In the genomic region with DNA sequence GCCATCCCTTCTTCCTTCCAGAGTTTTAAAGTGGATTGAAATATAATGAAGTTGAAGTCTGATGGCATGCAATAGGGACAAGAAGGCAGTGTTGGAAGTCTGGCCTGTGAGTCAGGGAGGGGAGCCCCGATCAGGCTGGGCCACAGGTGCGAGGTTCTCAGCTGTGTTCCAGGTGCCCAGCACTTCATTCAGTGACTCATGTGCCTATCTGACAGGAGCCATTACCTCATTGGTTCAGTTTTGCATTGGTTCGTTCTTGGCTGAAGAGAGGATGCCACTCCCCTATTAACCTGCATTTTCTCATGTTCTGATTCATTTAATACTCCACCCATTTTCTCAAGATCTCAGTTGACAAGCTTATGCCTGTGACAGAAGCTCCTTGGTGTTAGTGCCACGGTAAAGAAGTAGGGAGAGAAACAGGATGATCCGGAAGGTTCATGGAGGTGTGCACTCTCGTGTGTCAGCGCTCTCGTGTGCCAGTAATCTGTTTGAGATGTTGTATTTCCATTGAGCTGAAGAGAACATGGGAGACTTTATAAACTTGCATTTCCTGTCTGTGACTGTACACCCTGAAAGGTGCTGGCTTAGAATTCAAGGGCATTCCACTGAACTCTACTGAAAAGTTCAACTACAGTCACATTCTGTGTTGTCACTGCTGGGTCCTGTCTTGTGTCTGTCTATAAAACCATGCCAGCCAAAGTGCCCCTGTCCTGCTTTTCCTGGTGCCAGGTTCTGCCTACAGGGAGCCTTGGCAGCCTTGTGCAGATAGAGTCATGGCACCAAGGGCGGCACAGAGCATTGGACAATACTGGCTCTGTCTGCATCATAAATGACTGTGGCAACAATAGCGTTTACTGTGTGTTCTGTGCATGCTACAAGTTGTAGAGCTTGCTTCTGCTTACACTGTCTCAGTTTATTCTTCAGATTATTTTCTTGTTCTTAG, we compare ENCODE assay signal across 9 mouse cellular contexts. TPM values are rescaled to one million over a fixed set of nuclear protein-coding genes. Genes with fewer than 3 reads are reported as not detected.
A peak's percentile ranks its signal among the peaks of the same experiment; 100 is the strongest.
DNase-seq lines count a peak whose midpoint lies in the region; ATAC-seq lines count a peak whose summit lies in the region.
"Had no signal": no experiment of that assay in that cellular context is flagged by ENCODE, and none has a peak within 500 bp of the region (broad histone marks: within the 10 kb centered on the region; RNA-seq: fewer than 3 reads in every experiment).

No protein-coding gene starts in this region.

- DNase-seq in frontal cortex, postnatal 36 days (ENCODE audit: low spot score in 2 of 2): no peak
- DNase-seq in neural tube, embryonic 11.5 days (ENCODE audit: low spot score): no peak
- no peak for DNase-seq in neural tube, embryonic 10.5 days (ENCODE audit: extremely low spot score, low spot score)
- no peak for DNase-seq in hindbrain, embryonic 14.5 days (ENCODE audit: low spot score)
- DNase-seq in right cerebral cortex, adult 2 months (ENCODE audit: low spot score in 2 of 2): no peak
- no peak for DNase-seq in left cerebral cortex, postnatal 36 days (ENCODE audit: low spot score in 2 of 2)
- DNase-seq: kidney, postnatal 36 days had no signal

- H3K4me1 ChIP-seq in neural tube, embryonic 11.5 days (ENCODE audit: control insufficient read depth, insufficient read depth, low read length): peaks cover 54% of the 10 kb centered on the region
- H3K4me1 ChIP-seq in hindbrain, embryonic 14.5 days (replicated peaks; ENCODE audit: control insufficient read depth, insufficient read depth, low read length): peaks cover 95% of the 10 kb centered on the region
- peaks cover 65% of the 10 kb centered on the region for H3K4me1 ChIP-seq in stomach, embryonic 15.5 days

- 0 out of 2 replicates have a peak overlapping the region, but pooled peaks have one; percentile 23 for H3K27ac ChIP-seq in neural tube, embryonic 11.5 days (ENCODE audit: low read depth, low read length)
- peak overlapping the region; percentile 76 for H3K27ac ChIP-seq in hindbrain, embryonic 14.5 days
- peak overlapping the region; percentile 70 for H3K27ac ChIP-seq in stomach, embryonic 15.5 days

- ATAC-seq in frontal cortex, adult (ENCODE audit: low TSS enrichment): 0 out of 2 replicates have a peak, but pooled peaks have one; percentile 7
- ATAC-seq in neural tube, embryonic 11.5 days (ENCODE audit: insufficient read depth, low FRiP score, low TSS enrichment): no peak
- ATAC-seq in hindbrain, embryonic 14.5 days (ENCODE audit: low FRiP score): 0 out of 2 replicates have a peak, but pooled peaks have one; percentile 24
- peak; percentile 37 for ATAC-seq in stomach, embryonic 15.5 days (ENCODE audit: insufficient read depth, low FRiP score, low read depth)

- H3K9ac ChIP-seq in neural tube, embryonic 11.5 days (ENCODE audit: low read length): no peak overlapping the region
- H3K9ac ChIP-seq in hindbrain, embryonic 14.5 days: no peak overlapping the region
- no peak overlapping the region for H3K9ac ChIP-seq in stomach, embryonic 15.5 days

- no peaks in the 10 kb centered on the region for H3K36me3 ChIP-seq in neural tube, embryonic 11.5 days (ENCODE audit: control insufficient read depth, insufficient read depth, low read length)
- H3K36me3 ChIP-seq in hindbrain, embryonic 14.5 days (replicated peaks; ENCODE audit: control insufficient read depth, insufficient read depth): no peaks in the 10 kb centered on the region
- no peaks in the 10 kb centered on the region for H3K36me3 ChIP-seq in stomach, embryonic 15.5 days

- intact Hi-C loops in left cerebral cortex, postnatal 36 days (cut with DNase I): no loop called here

- 82% methylated on average over 10 of the region's 10 CpGs for WGBS in neural tube, embryonic 11.5 days
- 67% methylated on average over 10 of the region's 10 CpGs for WGBS in hindbrain, embryonic 14.5 days
- WGBS in stomach, embryonic 15.5 days: 53% methylated on average over 10 of the region's 10 CpGs

- no peak overlapping the region for H3K4me2 ChIP-seq in neural tube, embryonic 11.5 days (ENCODE audit: low read depth)
- H3K4me2 ChIP-seq in hindbrain, embryonic 14.5 days (replicated peaks): no peak overlapping the region
- no peak overlapping the region for H3K4me2 ChIP-seq in stomach, embryonic 15.5 days

- H3K4me3 ChIP-seq in neural tube, embryonic 11.5 days (ENCODE audit: low read depth, low read length): no peak overlapping the region
- no peak overlapping the region for H3K4me3 ChIP-seq in hindbrain, embryonic 14.5 days (replicated peaks; ENCODE audit: low read length)
- H3K4me3 ChIP-seq in stomach, embryonic 15.5 days (replicated peaks): no peak overlapping the region

- no peaks in the 10 kb centered on the region for H3K27me3 ChIP-seq in neural tube, embryonic 11.5 days (ENCODE audit: control insufficient read depth, insufficient read depth, low read length)
- no peaks in the 10 kb centered on the region for H3K27me3 ChIP-seq in hindbrain, embryonic 14.5 days (ENCODE audit: control insufficient read depth, insufficient read depth, low read length)
- H3K27me3 ChIP-seq in stomach, embryonic 15.5 days (replicated peaks): no peaks in the 10 kb centered on the region

- H3K9me3 ChIP-seq in neural tube, embryonic 11.5 days (ENCODE audit: control insufficient read depth, low read length): no peaks in the 10 kb centered on the region
- H3K9me3 ChIP-seq in hindbrain, embryonic 14.5 days (ENCODE audit: control insufficient read depth, low read length): no peaks in the 10 kb centered on the region
- H3K9me3 ChIP-seq in stomach, embryonic 15.5 days: no peaks in the 10 kb centered on the region

RNA-seq across cellular contexts. Expression of a gene that starts 40.8 kb away (rescaled TPM):
- 39.4 and 41.0 TPM in 2 replicates for polyA plus RNA-seq in neural tube, embryonic 11.5 days (2014; fragmentation: Nextera tagmentation; extraction: Ambion mirVana)
- polyA plus RNA-seq in hindbrain, embryonic 14.5 days (2014; fragmentation: Nextera tagmentation; extraction: Ambion mirVana): 46.5 and 51.2 TPM in 2 replicates
- 30.7 and 31.9 TPM in 2 replicates for polyA plus RNA-seq in stomach, embryonic 15.5 days (2015; fragmentation: Nextera tagmentation; extraction: Ambion mirVana)
- 100 to 1,000 TPM; 103 to 130 TPM for total RNA-seq in left cerebral cortex, postnatal 36 days (2021)

Comparison
In these comparisons a context has a peak if more than half of its experiments do, and no peak if none do; other contexts are left out.
1. H3K27ac ChIP-seq: peak in every context shown above with its lines; median percentile 76 in hindbrain, embryonic 14.5 days; 70 in stomach, embryonic 15.5 days; 23 in neural tube, embryonic 11.5 days.